Mouse (Mus musculus) c-Kit-positive CD71-positive TER-119-positive erythroid progenitor cells, embryonic 14.5 days (primary cell): ENCODE measurements around the gene Opn1sw.

Source experiments
- DNase-seq: peaks from one replicate; pipeline ENCODE4 v3.0.0-alpha.2; 2013; ENCODE audit warnings: low spot score

Opn1sw gene

GRCm38 (mm10) chr6:29388052-29388518 lies at the start of gene Opn1sw:
Opn1sw (minus strand) TSS chr6:29388468.
- peak; percentile 53 for DNase-seq

- DNase-seq, result no peak
These were observed 48.2 kb upstream of the Opn1sw start for GRCm38 (mm10) chr6:29436461-29436934.

GRCm38 (mm10) chr6:29435940-29436451 lies 47.7 kb upstream of the Opn1sw start:
- no peak for DNase-seq

- DNase-seq, result no peak
These were observed 46.8 kb upstream of the Opn1sw start for GRCm38 (mm10) chr6:29434911-29435691.

- no peak for DNase-seq
These were observed 45.8 kb upstream of the Opn1sw start for GRCm38 (mm10) chr6:29433804-29434795.

GRCm38 (mm10) chr6:29433038-29433803 lies 45.0 kb upstream of the Opn1sw start, which contains the start of gene Flnc:
Flnc (plus strand) TSS chr6:29433256.
- no peak for DNase-seq

GRCm38 (mm10) chr6:29432676-29433037 lies 44.4 kb upstream of the Opn1sw start:
- no peak for DNase-seq

GRCm38 (mm10) chr6:29432156-29432555 lies 43.9 kb upstream of the Opn1sw start:
- DNase-seq, result no peak

- no peak for DNase-seq
These were observed 43.2 kb upstream of the Opn1sw start for GRCm38 (mm10) chr6:29431473-29431872.

GRCm38 (mm10) chr6:29430681-29431420 lies 42.6 kb upstream of the Opn1sw start:
- no peak for DNase-seq

- no peak for DNase-seq
These were observed 39.9 kb upstream of the Opn1sw start for GRCm38 (mm10) chr6:29428171-29428570.

- no peak for DNase-seq
These were observed 38.1 kb upstream of the Opn1sw start for GRCm38 (mm10) chr6:29426331-29426730.

- DNase-seq, result no peak
These were observed 36.9 kb upstream of the Opn1sw start for GRCm38 (mm10) chr6:29425118-29425517.

GRCm38 (mm10) chr6:29420596-29420995 lies 32.3 kb upstream of the Opn1sw start:
- no peak for DNase-seq

- no peak for DNase-seq
These were observed 27.2 kb upstream of the Opn1sw start for GRCm38 (mm10) chr6:29415446-29415845.

- DNase-seq, result no peak
These were observed 18.1 kb upstream of the Opn1sw start for GRCm38 (mm10) chr6:29406412-29406811.

GRCm38 (mm10) chr6:29402693-29403342 lies 14.6 kb upstream of the Opn1sw start:
- DNase-seq, result no peak

GRCm38 (mm10) chr6:29399851-29400250 lies 11.6 kb upstream of the Opn1sw start:
- DNase-seq, result no peak

- DNase-seq, result no peak
These were observed 9.3 kb upstream of the Opn1sw start for GRCm38 (mm10) chr6:29397575-29397974.
